Mouse (Mus musculus): ENCODE data around the gene Acox1. TPM values are rescaled to one million over a fixed set of nuclear protein-coding genes. Genes with fewer than 3 reads are reported as not detected.

Acox1 gene
- total and polyA plus RNA-seq, 3 experiments = 16.1 to 16.8 TPM; not detected in 1

GRCm38 (mm10) chr11:116167884-116168439, 30.9 kb downstream of the Acox1 start, which contains the start of gene Fbf1:
Fbf1 (minus strand) TSS chr11:116168166.
- Histone ChIP-seq H3K4me3 (ENCODE audit: control insufficient read depth in 1 of 2, insufficient read depth in 1 of 2, low read depth in 2 of 2, low read length in 2 of 2) (peak within 1 kb of the TSS; percentile 75 to 77), H3K79me2 (ENCODE audit: control insufficient read depth, insufficient read depth, low read length, poor library complexity) (peaks cover 7% of the 10 kb centered on the region; the same call in 1 of the 2 replicates), H3K9me3 (replicated peaks; ENCODE audit: insufficient read depth, low read length) (no peaks in the 10 kb centered on the region), H3K27ac (ENCODE audit: control insufficient read depth, low read depth, low read length) (peak within 1 kb of the TSS; percentile 35), H3K4me1 (ENCODE audit: control insufficient read depth in 1 of 2, insufficient read depth in 2 of 2, low read length in 2 of 2) (peaks cover 0 to 7% of the 10 kb centered on the region in 2 experiments; a peak in 2 of 4 replicates), H3K9ac (ENCODE audit: control insufficient read depth, low read depth, low read length, poor library complexity, severe bottlenecking) (peak within 1 kb of the TSS; percentile 78), H3K27me3 (ENCODE audit: control insufficient read depth in 1 of 2, insufficient read depth in 2 of 2, low read length in 2 of 2) (no peaks in the 10 kb centered on the region), H3K36me3 (ENCODE audit: control insufficient read depth in 1 of 2, insufficient read depth in 2 of 2, low read length in 2 of 2) (peaks cover 0 to 11% of the 10 kb centered on the region in 2 experiments; a peak in 2 of 4 replicates)
- peak; percentile 99 for DNase-seq (ENCODE audit: low read depth, low spot score)
- TF ChIP-seq MAFK (IDR thresholded peaks at IDR 0.05; ENCODE audit: borderline replicate concordance, low read depth, low read length) (no peak), USF1 (IDR thresholded peaks at IDR 0.05; ENCODE audit: low read depth, low read length) (0 out of 2 replicates have a peak, but pooled peaks have one; percentile 6), BHLHE40 (IDR thresholded peaks at IDR 0.05; ENCODE audit: borderline replicate concordance, low read depth, low read length) (no peak), MAZ (IDR thresholded peaks at IDR 0.05; ENCODE audit: low read depth, low read length) (peak; percentile 99), HCFC1 (IDR thresholded peaks at IDR 0.05; ENCODE audit: low read depth, low read length) (peak; percentile 98), SIN3A (IDR thresholded peaks at IDR 0.05; ENCODE audit: low read length) (peak; percentile 98), CTCF (IDR thresholded peaks at IDR 0.05 in 2 of 3, conservative IDR thresholded peaks at IDR 0.05 in 1 of 3; ENCODE audit: control insufficient read depth in 1 of 3, insufficient read depth in 1 of 3, low read depth in 2 of 3, low read length in 3 of 3, poor library complexity in 1 of 3, severe bottlenecking in 1 of 3) (no peak), NELFE (IDR thresholded peaks at IDR 0.05; ENCODE audit: low read depth, low read length) (peak; percentile 85), ZMIZ1 (IDR thresholded peaks at IDR 0.05; ENCODE audit: low read depth, low read length) (0 out of 2 replicates have a peak, but pooled peaks have one; percentile 51), MXI1 (IDR thresholded peaks at IDR 0.05; ENCODE audit: low read depth, low read length) (peak; percentile 76), ZKSCAN1 (IDR thresholded peaks at IDR 0.05; ENCODE audit: low read depth, low read length) (no peak), KAT2A (conservative IDR thresholded peaks at IDR 0.05; ENCODE audit: low read depth, low read length) (peak; percentile 86; the same call in 1 of the 2 replicates), TCF12 (IDR thresholded peaks at IDR 0.05; ENCODE audit: low read depth, low read length) (no peak; the same call in 1 of the 2 replicates), GATA1 (IDR thresholded peaks at IDR 0.05; ENCODE audit: low read depth, low read length) (no peak), SMC3 (IDR thresholded peaks at IDR 0.05; ENCODE audit: low read depth, low read length) (no peak), GABPA (IDR thresholded peaks at IDR 0.05; ENCODE audit: low read depth, low read length) (no peak; the same call in 1 of the 2 replicates), MYC (IDR thresholded peaks at IDR 0.05; ENCODE audit: low read depth, low read length) (no peak; the same call in 1 of the 2 replicates), TBP (IDR thresholded peaks at IDR 0.05; ENCODE audit: low read depth, low read length) (peak; percentile 43; the same call in 1 of the 2 replicates), CHD1 (IDR thresholded peaks at IDR 0.05; ENCODE audit: low read depth, low read length) (no peak), ETS1 (IDR thresholded peaks at IDR 0.05; ENCODE audit: low read depth, low read length) (no peak; the same call in 1 of the 2 replicates), E2F4 (IDR thresholded peaks at IDR 0.05; ENCODE audit: borderline replicate concordance, low read depth, low read length) (no peak), RAD21 (IDR thresholded peaks at IDR 0.05; ENCODE audit: low read depth, low read length) (no peak), MEF2A (IDR thresholded peaks at IDR 0.05; ENCODE audit: extremely low read depth, insufficient replicate concordance, low read depth, low read length, poor library complexity, severe bottlenecking) (no peak), JUND (IDR thresholded peaks at IDR 0.05; ENCODE audit: low read depth, low read length) (no peak), POLR2AphosphoS5 (IDR thresholded peaks at IDR 0.05; ENCODE audit: borderline replicate concordance, low read depth, low read length) (no peak), USF2 (IDR thresholded peaks at IDR 0.05; ENCODE audit: borderline replicate concordance in 1 of 2, insufficient read depth in 1 of 2, low read depth in 1 of 2, low read length in 2 of 2) (no peak), ZNF384 (IDR thresholded peaks at IDR 0.05; ENCODE audit: low read depth, low read length) (no peak), RCOR1 (IDR thresholded peaks at IDR 0.05; ENCODE audit: low read depth, low read length) (no peak), CHD2 (IDR thresholded peaks at IDR 0.05; ENCODE audit: low read length) (no peak), POLR2A (IDR thresholded peaks at IDR 0.05; ENCODE audit: control insufficient read depth in 1 of 2, insufficient read depth in 1 of 2, low read depth in 1 of 2, low read length in 2 of 2, poor library complexity in 1 of 2) (peak; percentile 69 to 88), ELF1 (IDR thresholded peaks at IDR 0.05; ENCODE audit: low read depth, low read length) (peak; percentile 89), MYB (IDR thresholded peaks at IDR 0.05; ENCODE audit: low read depth, low read length) (no peak), MAX (IDR thresholded peaks at IDR 0.05; ENCODE audit: low read length) (no peak), TAL1 (IDR thresholded peaks at IDR 0.05; ENCODE audit: low read length) (no peak), NRF1 (IDR thresholded peaks at IDR 0.05; ENCODE audit: insufficient read depth, low read depth, low read length, poor library complexity, severe bottlenecking) (peak; percentile 24; the same call in 1 of the 2 replicates), UBTF (IDR thresholded peaks at IDR 0.05; ENCODE audit: borderline replicate concordance, insufficient read depth, low read depth, low read length) (no peak)
